Mouse (Mus musculus) liver, postnatal 0 days (tissue): Measurements from ENCODE around the gene Gm28998. TPM values are rescaled to one million over a fixed set of nuclear protein-coding genes. Genes with fewer than 3 reads are reported as not detected.
"Not testable (repeated sequence)": the region's sequence is repeated elsewhere in the genome, so short reads cannot be mapped to it uniquely, and the experiment has no call there.

Experiments
- ATAC-seq: fragments of 200-750 bp; cut with Nextera tagmentation; 2 replicates; pipeline ENCODE4 v1.8.0; 2017; ENCODE audit warnings: mild to moderate bottlenecking, moderate library complexity
- DNase-seq: peaks from one replicate; pipeline ENCODE4 v3.0.0-alpha.2; 2016
- H3K27ac ChIP-seq: fragments of 300-500 bp; sonication (generic); 2 replicates; pipeline ENCODE4 v1.5.1; 2014; ENCODE audit warnings: antibody characterized with exemption, moderate library complexity, mild to moderate bottlenecking, low read depth
- H3K27me3 ChIP-seq: fragments of 300-500 bp; sonication (generic); 2 replicates; pipeline ENCODE4 v1.6.1; 2014; ENCODE audit warnings: low read length, control low read depth, mixed read lengths; ENCODE audit not compliant: insufficient read depth
- H3K36me3 ChIP-seq: fragments of 300-500 bp; sonication (generic); replicated peaks from 2 replicates; pipeline ENCODE4 v1.6.1; 2014; ENCODE audit warnings: mild to moderate bottlenecking, control low read depth, low read length, moderate library complexity, mixed read lengths; ENCODE audit not compliant: insufficient read depth
- H3K4me1 ChIP-seq: fragments of 300-500 bp; sonication (generic); 2 replicates; pipeline ENCODE4 v1.6.1; 2014; ENCODE audit warnings: antibody characterized with exemption, mild to moderate bottlenecking, control low read depth; ENCODE audit not compliant: insufficient read depth
- H3K4me2 ChIP-seq: fragments of 300-500 bp; sonication (generic); 2 replicates; pipeline ENCODE4 v1.6.1; 2014; ENCODE audit warnings: low read depth, mild to moderate bottlenecking, low read length, moderate library complexity, mixed read lengths
- H3K4me3 ChIP-seq: fragments of 300-500 bp; sonication (generic); 2 replicates; pipeline ENCODE4 v1.5.1; 2014; ENCODE audit warnings: low read depth, low read length
- H3K9ac ChIP-seq: fragments of 300-500 bp; sonication (generic); replicated peaks from 2 replicates; pipeline ENCODE4 v1.6.1; 2014; ENCODE audit warnings: mild to moderate bottlenecking, moderate library complexity
- H3K9me3 ChIP-seq: fragments of 300-500 bp; sonication (generic); 2 replicates; pipeline ENCODE4 v1.6.1; 2016; ENCODE audit warnings: mild to moderate bottlenecking, control low read depth, low read length, mixed read lengths
- WGBS: fragments of 180-500 bp; shearing (Covaris S2); extraction: QIAGEN DNeasy Blood & Tissue Kit; methylation state at CpG from one replicate; pipeline ENCODE4 v1.1.7; 2014; ENCODE audit not compliant: insufficient replicate concordance; 5-methylcytosine and 5-hydroxymethylcytosine counted together
- polyA plus RNA-seq: library from polyadenylated mRNA; unstranded; fragments of >200 nt; fragmentation: Nextera tagmentation; extraction: Ambion mirVana; gene quantifications from 2 replicates; pipeline ENCODE4 v1.2.1, GENCODE M21; 2015

The Gm28998 gene
- polyA plus RNA-seq = not detected in 2 replicates

- H3K27ac ChIP-seq, H3K27me3 ChIP-seq, ATAC-seq, H3K4me1 ChIP-seq, H3K9ac ChIP-seq, H3K9me3 ChIP-seq, H3K4me3 ChIP-seq, DNase-seq, H3K36me3 ChIP-seq, H3K4me2 ChIP-seq: not testable (repeated sequence)
- WGBS = no CpG with 5 or more reads among the region's 8 CpGs
These were observed at the start of gene Gm28998 for GRCm38 (mm10) chrY:7253487-7253886. TSS of gene Gm28998 (plus strand) at chrY:7253787.

Other genes with a start within 250 kb of the Gm28998 start
- not detected in 2 replicates for gene Gm21244, start 84.5 kb upstream of the Gm28998 start, polyA plus RNA-seq
- gene Gm21788, start 151.2 kb downstream of the Gm28998 start, polyA plus RNA-seq = not detected in 2 replicates